Mouse (Mus musculus) embryonic facial prominence, embryonic 14.5 days (tissue): ENCODE data around the gene Tnni3. TPM values are rescaled to one million over a fixed set of nuclear protein-coding genes. Genes with fewer than 3 reads are reported as not detected.
"Not testable (repeated sequence)": the region's sequence is repeated elsewhere in the genome, so short reads cannot be mapped to it uniquely, and the experiment has no call there.

Source experiments
- ATAC-seq: fragments of 200-750 bp; cut with Nextera tagmentation; 2 replicates; pipeline ENCODE4 v1.8.0; 2017; ENCODE audit warnings: low read depth, moderate number of reproducible peaks, moderate TSS enrichment
- DNase-seq: peaks from one replicate; pipeline ENCODE4 v3.0.0-alpha.2; 2015; ENCODE audit warnings: low spot score
- H3K27ac ChIP-seq: fragments of 300-500 bp; sonication (generic); replicated peaks from 2 replicates; pipeline ENCODE4 v1.5.1; 2014; ENCODE audit warnings: low read depth, mild to moderate bottlenecking, low read length, moderate library complexity
- H3K27me3 ChIP-seq: fragments of 300-500 bp; sonication (generic); replicated peaks from 2 replicates; pipeline ENCODE4 v1.6.1; 2014; ENCODE audit warnings: low read length; ENCODE audit not compliant: control insufficient read depth, insufficient read depth
- H3K36me3 ChIP-seq: fragments of 300-500 bp; sonication (generic); 2 replicates; pipeline ENCODE4 v1.6.1; 2014; ENCODE audit warnings: low read length, mixed read lengths; ENCODE audit not compliant: control insufficient read depth, insufficient read depth
- H3K4me1 ChIP-seq: fragments of 300-500 bp; sonication (generic); 2 replicates; pipeline ENCODE4 v1.6.1; 2014; ENCODE audit warnings: antibody characterized with exemption, low read length; ENCODE audit not compliant: control insufficient read depth, insufficient read depth
- H3K4me2 ChIP-seq: fragments of 300-500 bp; sonication (generic); 2 replicates; pipeline ENCODE4 v1.6.1; 2014; ENCODE audit warnings: low read depth, mild to moderate bottlenecking, low read length, moderate library complexity, mixed read lengths
- H3K4me3 ChIP-seq: fragments of 300-500 bp; sonication (generic); 2 replicates; pipeline ENCODE4 v1.5.1; 2014; ENCODE audit warnings: low read depth, mild to moderate bottlenecking, low read length
- H3K9ac ChIP-seq: fragments of 300-500 bp; sonication (generic); 2 replicates; pipeline ENCODE4 v1.6.1; 2014; ENCODE audit warnings: low read depth, mild to moderate bottlenecking, low read length, moderate library complexity, mixed read lengths
- H3K9me3 ChIP-seq: fragments of 300-500 bp; sonication (generic); 2 replicates; pipeline ENCODE4 v1.6.1; 2016; ENCODE audit warnings: low read length; ENCODE audit not compliant: control insufficient read depth
- WGBS: fragments of 180-500 bp; shearing (Covaris S2); extraction: QIAGEN DNeasy Blood & Tissue Kit; methylation state at CpG from one replicate; pipeline ENCODE4 v1.1.7; 2014; 5-methylcytosine and 5-hydroxymethylcytosine counted together
- polyA plus RNA-seq: library from polyadenylated mRNA; unstranded; fragments of >200 nt; fragmentation: Nextera tagmentation; extraction: Ambion mirVana; gene quantifications from 2 replicates; pipeline ENCODE4 v1.2.1, GENCODE M21; 2014

Gene Tnni3
- polyA plus RNA-seq = 2.6 and 3.4 TPM in 2 replicates

DNA sequence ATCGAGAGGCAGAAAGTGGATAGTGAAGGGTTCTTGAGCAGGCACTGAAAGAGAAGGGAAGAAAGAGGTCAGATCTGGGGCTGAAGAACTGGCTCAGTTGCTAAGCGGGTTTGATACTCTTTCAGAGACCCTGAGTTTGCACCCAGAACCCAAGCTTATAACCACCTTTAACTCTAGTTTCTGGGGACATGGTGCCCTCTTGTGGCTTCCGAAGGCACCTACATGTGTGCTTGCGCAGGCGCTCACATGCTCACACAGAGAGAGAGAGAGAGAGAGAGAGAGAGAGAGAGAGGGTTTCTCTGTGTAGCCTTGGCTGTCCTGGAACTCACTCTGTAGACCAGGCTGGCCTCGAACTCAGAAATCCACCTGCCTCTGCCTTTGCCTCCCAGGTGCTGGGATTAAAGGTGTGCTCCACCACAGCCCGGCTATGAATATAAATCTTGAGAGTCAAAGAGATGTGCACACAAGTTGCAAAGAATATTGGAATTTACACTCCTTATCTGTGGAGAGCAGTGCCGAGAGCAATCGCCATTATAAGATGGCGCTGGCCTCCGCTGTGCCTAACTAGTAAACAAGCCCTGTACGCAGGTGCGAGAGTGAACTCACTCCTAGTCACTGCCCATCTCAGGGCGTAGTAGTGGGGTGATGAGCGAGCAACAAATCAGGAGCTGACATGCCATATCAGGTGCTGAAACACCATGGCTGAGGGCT lies at the start of gene Tnni3:
Gene Tnni3 (minus strand): TSS at position 18 of the 711 bp plus-strand sequence.
- DNase-seq = peak; percentile 62
- 71% methylated on average over 15 of the region's 15 CpGs for WGBS
- not testable (repeated sequence) for H3K27ac ChIP-seq, H3K4me3 ChIP-seq, H3K9ac ChIP-seq, ATAC-seq, H3K4me2 ChIP-seq, H3K36me3 ChIP-seq, H3K9me3 ChIP-seq, H3K27me3 ChIP-seq
- H3K4me1 ChIP-seq = peaks cover 10% of the 10 kb centered on the region; the same call in 1 of the 2 replicates

DNA sequence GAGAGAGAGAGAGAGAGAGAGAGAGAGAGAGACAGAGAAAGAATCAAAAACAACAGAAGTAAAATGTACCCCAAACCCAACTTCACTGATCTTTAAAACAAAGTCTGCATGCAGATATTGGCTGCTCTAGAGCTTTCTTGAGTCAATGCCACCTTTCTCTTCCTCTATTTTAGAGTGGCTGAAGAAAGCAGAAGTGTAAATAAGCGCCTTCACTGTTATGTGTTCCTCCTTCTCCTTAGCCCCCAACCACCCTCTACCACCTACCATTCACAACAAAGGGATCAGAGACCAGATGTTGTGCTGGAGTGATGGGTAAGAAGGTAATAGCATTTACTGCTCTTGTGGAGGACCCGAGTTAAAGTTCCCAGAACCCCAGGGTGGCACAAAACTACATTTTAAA lies 48.3 kb upstream of the Tnni3 start:
- not testable (repeated sequence) for H3K9me3 ChIP-seq, H3K4me1 ChIP-seq, H3K27me3 ChIP-seq, H3K27ac ChIP-seq, ATAC-seq, DNase-seq, H3K4me3 ChIP-seq, H3K36me3 ChIP-seq, H3K9ac ChIP-seq, H3K4me2 ChIP-seq
- 59% methylated on average over 2 of the region's 2 CpGs for WGBS

DNA sequence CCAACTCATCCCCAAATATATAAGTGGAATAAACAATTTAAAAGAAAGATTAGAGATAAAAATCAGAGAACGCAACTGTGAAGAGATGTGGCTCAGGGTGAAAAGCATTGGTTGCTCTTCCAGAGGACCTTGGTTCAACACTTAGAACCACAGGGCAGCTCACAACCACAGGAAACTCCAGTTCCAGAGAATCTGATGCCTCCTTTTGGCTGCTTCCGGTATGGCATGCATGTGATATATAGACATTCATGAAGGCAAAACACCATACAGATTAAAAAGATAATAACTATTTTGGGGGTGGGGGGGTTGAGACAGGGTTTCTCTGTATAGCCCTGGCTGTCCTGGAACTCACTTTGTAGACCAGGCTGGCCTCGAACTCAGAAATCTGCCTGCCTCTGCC lies 38.6 kb upstream of the Tnni3 start:
- DNase-seq (no peak), ATAC-seq (no peak)
- 97% methylated on average over 3 of the region's 3 CpGs for WGBS
- H3K4me2 ChIP-seq = no peak overlapping the region
- H3K4me1 ChIP-seq = no peaks in the 10 kb centered on the region
- H3K9me3 ChIP-seq = no peaks in the 10 kb centered on the region
- no peak overlapping the region for H3K4me3 ChIP-seq
- no peaks in the 10 kb centered on the region for H3K36me3 ChIP-seq
- no peak overlapping the region for H3K9ac ChIP-seq
- H3K27me3 ChIP-seq = no peaks in the 10 kb centered on the region
- no peak overlapping the region for H3K27ac ChIP-seq

- no peak overlapping the region for H3K9ac ChIP-seq
- no peak overlapping the region for H3K27ac ChIP-seq
- H3K27me3 ChIP-seq = no peaks in the 10 kb centered on the region
- no peaks in the 10 kb centered on the region for H3K4me1 ChIP-seq
- H3K9me3 ChIP-seq = no peaks in the 10 kb centered on the region
- DNase-seq (no peak), ATAC-seq (no peak; the same call in 1 of the 2 replicates)
- H3K4me2 ChIP-seq = no peak overlapping the region
- 79% methylated on average over 6 of the region's 6 CpGs for WGBS
- H3K36me3 ChIP-seq = no peaks in the 10 kb centered on the region
- H3K4me3 ChIP-seq = no peak overlapping the region
Measured at GRCm38 (mm10) chr7:4557167-4557560, 33.1 kb upstream of the Tnni3 start.

DNA sequence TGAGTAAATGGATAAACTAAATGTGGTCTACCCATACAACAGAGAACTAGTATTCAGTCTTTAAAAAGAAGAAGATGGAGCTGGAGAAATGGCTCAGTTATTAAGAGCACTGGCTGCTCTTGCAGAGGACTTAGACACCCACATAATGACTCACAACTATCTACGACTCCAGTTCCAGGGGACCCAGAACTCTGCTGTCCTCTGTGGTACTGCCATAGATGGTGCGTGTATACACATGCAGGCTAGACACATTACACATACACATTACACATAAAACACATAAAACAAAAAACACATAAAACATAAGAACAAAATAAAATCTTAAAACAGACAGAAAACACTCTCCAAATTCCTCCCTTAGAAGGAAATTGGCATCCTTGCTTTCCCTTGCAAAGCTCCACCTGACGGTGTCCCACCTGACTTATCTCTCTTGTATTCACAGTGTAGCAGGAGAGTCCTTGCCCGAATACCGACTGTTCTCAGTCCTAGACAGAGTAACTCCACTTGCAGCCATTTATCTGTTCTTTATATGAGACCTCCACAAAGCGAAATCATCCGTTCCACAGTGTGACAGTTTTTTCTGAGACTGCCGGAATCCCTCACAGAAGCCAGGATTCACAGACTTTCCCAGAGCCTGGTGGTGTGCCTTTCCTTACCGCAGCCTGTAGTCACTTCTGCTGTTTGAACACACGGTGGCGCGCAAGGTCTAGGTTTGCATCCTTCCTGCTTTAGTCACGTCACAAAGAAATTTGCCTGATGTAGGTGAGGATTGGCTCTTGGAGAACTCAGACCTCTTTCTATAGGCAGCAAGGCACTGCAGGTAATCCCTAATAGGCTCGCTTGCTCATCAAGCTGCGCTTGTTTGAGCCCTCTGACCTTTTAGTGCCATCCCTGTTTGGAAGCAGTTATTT lies 32.5 kb upstream of the Tnni3 start:
- H3K9me3 ChIP-seq = no peaks in the 10 kb centered on the region
- no peaks in the 10 kb centered on the region for H3K36me3 ChIP-seq
- WGBS = 24% methylated on average over 15 of the region's 15 CpGs
- H3K27me3 ChIP-seq = no peaks in the 10 kb centered on the region
- no peak overlapping the region for H3K4me3 ChIP-seq
- peak; percentile 92 for DNase-seq
- H3K9ac ChIP-seq = no peak overlapping the region
- H3K4me2 ChIP-seq = no peak overlapping the region
- H3K4me1 ChIP-seq = no peaks in the 10 kb centered on the region
- peak; percentile 94 for ATAC-seq
- H3K27ac ChIP-seq = no peak overlapping the region

GRCm38 (mm10) chr7:4547221-4547641 lies 23.2 kb upstream of the Tnni3 start, which contains the start of gene Syt5:
TSS of gene Syt5 (minus strand) at chr7:4547541.
- WGBS = 5% methylated on average over 27 of the region's 33 CpGs
- Histone ChIP-seq H3K4me1 (peaks cover 12% of the 10 kb centered on the region; the same call in 1 of the 2 replicates), H3K27ac (no peak within 1 kb of the TSS), H3K4me3 (peak within 1 kb of the TSS; percentile 31), H3K27me3 (no peaks in the 10 kb centered on the region), H3K9ac (peak within 1 kb of the TSS; percentile 53), H3K9me3 (no peaks in the 10 kb centered on the region), H3K4me2 (peak within 1 kb of the TSS; percentile 60), H3K36me3 (no peaks in the 10 kb centered on the region)
- DNase-seq (peak; percentile 44), ATAC-seq (peak; percentile 69)

DNA sequence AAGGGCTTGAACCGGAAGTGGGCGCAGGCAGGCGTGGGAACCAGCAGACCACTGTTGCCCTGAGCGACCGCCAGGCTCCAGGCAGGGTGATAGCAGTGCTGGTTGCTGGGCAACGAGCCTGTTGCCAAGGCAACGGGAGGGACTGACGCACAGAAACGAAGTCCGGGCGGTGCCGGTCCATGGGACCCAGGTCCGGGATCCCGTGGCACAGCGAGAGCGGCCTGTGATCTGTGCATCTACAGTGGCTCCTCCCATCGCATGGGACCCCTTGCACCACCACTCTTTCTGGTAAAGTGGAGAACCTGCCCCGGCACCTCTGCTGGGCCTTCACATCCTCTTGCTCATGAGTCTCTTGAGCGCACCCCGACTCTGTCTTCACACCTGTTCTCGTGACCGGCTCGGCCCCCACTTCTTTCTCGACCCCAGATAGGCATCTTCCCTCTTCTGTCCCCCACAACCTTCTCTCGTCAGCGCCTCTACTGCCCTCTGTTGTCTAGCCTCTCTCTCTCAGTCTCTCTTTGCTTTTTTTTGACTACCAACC lies 22.6 kb upstream of the Tnni3 start:
- H3K27me3 ChIP-seq = no peaks in the 10 kb centered on the region
- no peak overlapping the region for H3K27ac ChIP-seq
- DNase-seq (peak; percentile 71), ATAC-seq (peak; percentile 87)
- peak overlapping the region; percentile 31 for H3K4me3 ChIP-seq
- H3K4me1 ChIP-seq = peaks cover 12% of the 10 kb centered on the region; the same call in 1 of the 2 replicates
- no peaks in the 10 kb centered on the region for H3K9me3 ChIP-seq
- WGBS = 2% methylated on average over 26 of the region's 26 CpGs
- H3K9ac ChIP-seq = peak overlapping the region; percentile 53
- peak overlapping the region; percentile 60 for H3K4me2 ChIP-seq
- H3K36me3 ChIP-seq = no peaks in the 10 kb centered on the region

- Histone ChIP-seq H3K9ac (no peak overlapping the region), H3K4me1 (peaks cover 12% of the 10 kb centered on the region; the same call in 1 of the 2 replicates), H3K4me3 (peak overlapping the region; percentile 31), H3K4me2 (peak overlapping the region; percentile 60), H3K27ac (no peak overlapping the region), H3K9me3 (no peaks in the 10 kb centered on the region), H3K36me3 (no peaks in the 10 kb centered on the region), H3K27me3 (no peaks in the 10 kb centered on the region)
- 68% methylated on average over 15 of the region's 15 CpGs for WGBS
- ATAC-seq (no peak; the same call in 1 of the 2 replicates), DNase-seq (no peak)
Measured at GRCm38 (mm10) chr7:4546050-4546449, 22.0 kb upstream of the Tnni3 start.
